Mouse (Mus musculus) urinary bladder, adult 18-20 months (tissue): ENCODE results near the gene Arid3a.

ENCODE experiments used
- DNase-seq, 2 experiments: peaks; one replicate each; pipeline ENCODE4 v3.0.0; 2022; ENCODE audit warnings: low spot score in 2 of 2, mixed read lengths in 2 of 2

Gene Arid3a

DNA sequence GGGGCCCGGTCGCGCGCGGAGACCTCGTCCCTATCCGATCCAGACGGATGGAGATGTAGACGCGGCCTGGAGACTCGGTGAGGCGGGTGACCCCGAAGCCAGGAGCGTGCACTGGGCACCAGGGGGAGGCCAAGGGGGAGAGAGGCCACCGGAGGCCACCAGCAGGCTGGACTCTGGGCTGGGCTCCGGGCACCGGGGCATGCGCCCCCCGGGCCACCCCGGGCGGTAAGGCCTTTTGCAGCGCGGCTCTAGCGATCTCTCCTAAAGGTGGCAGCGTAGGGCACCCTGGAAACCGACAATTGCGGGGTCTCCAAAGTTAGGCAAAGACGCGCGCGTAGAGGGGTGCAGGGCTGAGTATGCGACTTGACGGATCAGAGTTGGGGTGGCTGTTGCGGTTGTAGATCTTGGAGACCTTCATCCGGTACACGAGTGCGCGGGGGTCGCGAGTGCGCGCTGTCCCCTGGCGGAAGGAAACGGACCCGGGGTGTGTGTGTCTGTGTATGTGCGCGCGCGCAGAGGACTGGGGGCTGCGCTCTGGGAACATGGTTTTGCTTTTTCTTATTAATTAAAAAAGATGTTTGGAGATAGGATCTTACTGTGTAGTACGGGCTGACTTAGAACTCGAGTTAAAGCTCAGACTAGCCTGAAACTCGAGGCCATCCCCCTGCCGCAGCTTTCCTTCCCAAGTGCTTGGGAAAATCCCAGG, 634 bp downstream of the Arid3a start:
- no peak for DNase-seq

GRCm38 (mm10) chr10:79928030-79928694, 1.3 kb downstream of the Arid3a start:
- DNase-seq = no peak

DNA sequence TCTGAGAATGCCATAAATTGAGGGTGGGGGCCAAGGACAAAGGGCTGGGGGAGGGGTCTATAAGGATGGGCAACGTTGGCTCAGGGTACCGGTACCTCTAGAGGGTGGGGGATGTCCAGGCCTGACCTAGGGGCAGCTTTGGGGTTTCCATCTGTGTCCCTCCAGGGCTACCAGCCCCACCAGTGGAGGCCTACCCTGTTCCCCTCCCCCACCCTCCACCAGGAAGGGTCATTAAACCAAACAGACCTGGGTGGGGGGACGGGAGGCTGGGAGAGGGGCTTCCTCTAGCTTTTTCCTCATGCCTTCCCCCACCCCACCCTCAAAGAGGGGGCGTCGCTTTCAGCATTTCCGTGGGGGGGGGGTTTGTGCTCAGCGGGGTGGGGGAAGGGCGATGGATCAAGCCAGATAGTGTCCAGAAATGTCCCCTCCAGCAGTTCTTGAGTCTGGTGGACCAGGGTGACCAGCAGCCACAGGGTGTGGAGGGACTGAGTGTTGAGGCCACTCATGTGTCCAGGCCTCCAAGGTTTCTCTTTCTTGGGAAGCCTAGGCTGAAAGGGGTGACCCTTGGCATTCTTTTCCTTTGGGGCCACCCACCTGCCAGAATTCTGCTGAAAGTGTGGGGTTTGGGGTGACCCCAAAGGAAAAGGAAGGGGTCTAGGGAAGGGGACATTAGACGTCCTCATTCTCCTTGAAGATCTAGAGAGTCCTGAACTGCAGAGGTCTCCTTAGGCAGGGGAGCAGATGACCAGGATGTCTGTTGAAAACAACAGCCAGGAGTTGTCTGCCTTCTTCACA, 2.3 kb downstream of the Arid3a start:
- no peak for DNase-seq

- DNase-seq = no peak
These were observed 3.4 kb downstream of the Arid3a start for GRCm38 (mm10) chr10:79929967-79930825.

DNA sequence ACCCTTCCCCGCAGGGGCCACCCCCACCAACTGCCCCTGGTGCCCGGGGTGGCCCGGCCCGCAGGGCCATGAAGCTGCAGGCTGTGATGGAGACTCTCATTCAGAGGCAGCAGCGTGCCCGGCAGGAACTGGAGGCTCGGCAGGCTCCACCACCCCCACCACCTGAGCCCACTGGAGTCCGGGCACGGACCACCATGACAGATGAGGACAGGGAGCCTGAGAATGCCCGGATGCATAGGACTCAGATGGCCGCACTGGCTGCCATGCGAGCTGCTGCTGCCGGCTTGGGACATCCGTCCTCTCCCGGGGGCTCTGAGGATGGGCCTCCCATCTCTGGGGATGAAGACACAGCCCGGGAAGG, 4.0 kb downstream of the Arid3a start:
- DNase-seq = no peak

- DNase-seq = no peak
These were observed 5.0 kb downstream of the Arid3a start for GRCm38 (mm10) chr10:79931797-79932196.

- DNase-seq = peak in 1 of 2 experiments; percentile 66
These were observed 5.9 kb downstream of the Arid3a start for GRCm38 (mm10) chr10:79932736-79933135.

DNA sequence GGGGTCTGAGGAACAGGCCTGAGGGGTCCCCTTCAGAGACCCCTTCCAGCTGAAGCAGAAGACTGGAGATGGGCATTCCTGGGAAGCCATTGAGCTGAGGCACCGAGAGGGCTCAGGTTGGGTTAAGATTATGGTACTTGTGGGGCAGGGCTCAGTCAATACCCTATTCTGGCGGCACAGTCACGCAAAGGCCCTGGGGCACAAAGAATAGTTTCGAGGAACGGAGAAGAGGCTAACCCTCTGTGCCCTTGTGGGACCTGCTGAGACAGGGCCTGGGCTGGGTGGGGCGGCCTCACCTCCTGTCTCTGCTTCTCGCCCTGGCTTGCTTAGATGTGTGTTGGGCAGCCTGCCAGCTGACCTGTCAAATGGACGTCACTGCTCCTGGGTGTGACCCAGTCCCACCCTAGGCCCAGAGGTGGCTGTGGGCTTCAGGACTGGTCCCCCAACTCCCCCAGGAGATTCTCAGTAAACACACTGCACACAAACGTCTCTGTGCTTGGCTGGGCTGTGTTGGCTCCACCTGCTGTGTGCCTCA, 6.4 kb downstream of the Arid3a start:
- peak in 1 of 2 experiments; percentile 53 for DNase-seq

GRCm38 (mm10) chr10:79933861-79934260, 7.0 kb downstream of the Arid3a start:
- DNase-seq = no peak

GRCm38 (mm10) chr10:79934272-79934721, 7.5 kb downstream of the Arid3a start:
- DNase-seq = peak in 1 of 2 experiments; percentile 77

DNA sequence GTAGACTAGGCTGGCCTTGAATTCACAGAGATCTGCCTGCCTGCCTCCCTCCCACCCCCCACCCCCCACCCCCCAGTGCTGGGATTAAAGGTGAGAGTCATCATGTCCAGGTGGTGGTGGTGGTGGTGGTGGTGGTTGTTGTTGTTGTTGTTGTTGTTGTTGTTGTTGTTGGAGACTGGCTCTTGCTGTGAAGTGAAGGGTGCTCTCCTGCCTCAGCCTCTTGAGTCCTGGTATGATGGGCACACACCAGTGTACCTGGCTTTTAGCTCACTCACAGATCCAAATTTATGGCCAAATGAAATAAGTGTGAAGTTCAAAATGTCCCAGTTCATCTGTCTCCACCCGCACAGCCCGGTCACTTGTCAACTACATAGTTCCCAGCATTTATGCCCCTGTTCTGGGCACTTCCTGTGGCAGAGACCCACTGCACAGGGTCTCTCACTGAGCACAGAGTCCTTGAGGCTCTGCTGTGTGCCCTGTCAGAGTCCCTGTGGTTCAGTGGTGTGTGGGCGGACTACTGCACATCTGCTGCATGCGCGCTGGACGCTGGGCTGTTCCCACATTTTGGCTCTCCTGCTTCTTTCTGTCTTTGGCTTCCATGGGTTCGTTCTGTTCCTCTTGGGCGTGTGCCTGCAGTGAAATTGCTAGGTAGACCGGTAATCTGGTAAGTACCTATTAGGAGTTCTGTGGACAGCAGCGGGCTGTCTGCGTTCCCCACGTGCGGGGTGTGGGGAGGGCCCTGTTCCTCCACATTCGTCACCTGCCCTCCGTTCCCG, 8.1 kb downstream of the Arid3a start:
- DNase-seq = no peak

DNA sequence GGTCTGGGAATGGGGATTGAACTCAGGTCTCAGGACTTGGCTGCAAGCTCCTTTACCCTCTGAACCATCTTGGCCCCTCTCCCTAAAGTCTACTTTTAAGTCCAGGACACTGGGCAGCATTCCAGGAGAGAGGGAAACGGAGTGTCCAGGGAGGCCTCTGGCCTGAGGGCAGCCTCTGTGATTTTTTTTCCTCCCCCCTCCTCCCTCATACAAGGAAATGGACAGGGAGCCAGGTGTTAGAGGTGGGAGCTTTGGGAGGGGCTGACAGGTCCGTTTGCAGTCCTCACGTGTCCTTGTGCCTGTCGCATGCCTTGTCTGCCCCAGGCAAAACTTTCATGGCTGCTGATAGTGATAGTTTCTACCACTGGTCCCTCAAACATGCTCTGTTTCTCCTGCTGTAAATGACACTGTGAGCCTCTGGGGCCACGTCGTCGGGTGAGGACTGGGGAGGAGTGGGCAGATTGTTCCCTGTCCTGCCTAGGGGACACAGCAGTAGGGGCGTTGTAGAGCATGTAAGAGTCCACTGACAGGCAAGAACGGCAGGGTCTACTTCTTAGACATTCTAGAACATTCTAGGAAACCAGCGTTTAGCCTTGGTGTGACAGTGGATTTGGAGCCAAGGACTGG, 9.6 kb downstream of the Arid3a start:
- no peak for DNase-seq

- peak; percentile 84 to 86 for DNase-seq
These were observed 10.1 kb downstream of the Arid3a start for GRCm38 (mm10) chr10:79936911-79937441.

- DNase-seq = no peak
These were observed 11.1 kb downstream of the Arid3a start for GRCm38 (mm10) chr10:79937775-79938526.

GRCm38 (mm10) chr10:79940749-79941148, 13.9 kb downstream of the Arid3a start:
- no peak for DNase-seq

DNA sequence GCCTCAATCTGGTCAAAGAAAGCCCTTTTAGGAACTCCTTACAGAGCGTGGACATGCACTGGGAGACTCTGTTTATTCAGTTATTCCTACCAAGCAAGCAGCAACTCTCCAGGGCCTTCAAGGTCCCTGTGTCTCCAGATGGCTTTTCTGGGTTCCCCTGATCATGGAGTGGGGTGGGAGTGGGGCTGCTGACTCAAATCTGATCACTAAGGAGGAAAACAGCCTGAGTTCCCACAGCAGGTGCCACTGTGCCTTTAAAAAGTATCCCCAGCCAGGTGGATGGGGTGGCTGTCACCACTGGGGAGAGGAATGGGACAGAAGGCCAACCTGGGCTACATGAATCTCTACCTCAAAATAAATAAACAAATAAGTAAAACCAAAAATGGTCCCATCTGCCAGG, 16.1 kb downstream of the Arid3a start:
- DNase-seq = no peak

- DNase-seq = no peak
These were observed 16.6 kb downstream of the Arid3a start for GRCm38 (mm10) chr10:79943471-79943901.

DNA sequence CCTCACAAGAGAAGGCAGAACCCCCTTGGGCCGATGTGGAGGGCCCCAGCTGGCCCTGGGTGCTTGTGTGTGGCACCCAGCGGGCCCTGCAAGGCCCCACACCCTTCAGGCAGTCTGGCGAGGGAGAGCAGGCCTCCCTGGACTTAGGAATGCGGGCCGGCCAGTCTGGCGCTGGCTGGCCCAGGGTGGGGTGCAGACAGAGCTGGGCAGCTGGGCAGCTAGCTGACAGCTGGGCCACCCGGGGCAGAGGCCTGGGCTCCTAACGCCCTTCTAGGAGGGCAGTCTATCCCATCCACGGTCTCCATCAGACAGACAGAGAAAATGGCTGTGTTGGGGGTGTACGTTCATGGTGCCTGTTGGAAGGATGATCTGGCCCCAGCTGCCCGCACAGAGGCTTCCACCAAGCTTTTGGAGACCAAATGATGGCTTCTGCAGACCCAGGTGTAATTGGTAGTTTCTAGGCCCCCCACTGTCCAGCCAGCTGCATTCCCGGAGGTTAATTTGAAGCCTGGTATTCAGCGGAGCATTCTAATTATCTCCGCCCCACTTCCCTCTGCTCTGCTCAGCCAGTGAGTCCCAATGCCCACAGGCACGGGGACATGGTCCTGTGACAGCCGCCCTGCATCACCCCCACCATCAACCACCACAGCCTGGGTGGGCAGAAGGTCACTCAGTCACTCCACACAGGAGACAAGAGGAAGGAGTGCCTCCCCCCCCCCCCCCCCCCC, 18.8 kb downstream of the Arid3a start:
- peak in 1 of 2 experiments; percentile 60 for DNase-seq
